Mouse (Mus musculus) olfactory bulb, adult 2 months (tissue): ENCODE measurements around the gene Rnf150.

Experiments used
- CTCF ChIP-seq: fragments of 200-500 bp; IDR thresholded peaks from 2 replicates; pipeline ENCODE4 v1.5.1; 2012; ENCODE audit warnings: low read depth, mild to moderate bottlenecking, low read length, moderate library complexity; ENCODE audit not compliant: insufficient read depth
- POLR2A ChIP-seq: fragments of 200-500 bp; IDR thresholded peaks from 2 replicates; pipeline ENCODE4 v1.6.1; 2012; ENCODE audit warnings: mild to moderate bottlenecking, low read depth, low read length, moderate library complexity; ENCODE audit not compliant: insufficient read depth

DNA sequence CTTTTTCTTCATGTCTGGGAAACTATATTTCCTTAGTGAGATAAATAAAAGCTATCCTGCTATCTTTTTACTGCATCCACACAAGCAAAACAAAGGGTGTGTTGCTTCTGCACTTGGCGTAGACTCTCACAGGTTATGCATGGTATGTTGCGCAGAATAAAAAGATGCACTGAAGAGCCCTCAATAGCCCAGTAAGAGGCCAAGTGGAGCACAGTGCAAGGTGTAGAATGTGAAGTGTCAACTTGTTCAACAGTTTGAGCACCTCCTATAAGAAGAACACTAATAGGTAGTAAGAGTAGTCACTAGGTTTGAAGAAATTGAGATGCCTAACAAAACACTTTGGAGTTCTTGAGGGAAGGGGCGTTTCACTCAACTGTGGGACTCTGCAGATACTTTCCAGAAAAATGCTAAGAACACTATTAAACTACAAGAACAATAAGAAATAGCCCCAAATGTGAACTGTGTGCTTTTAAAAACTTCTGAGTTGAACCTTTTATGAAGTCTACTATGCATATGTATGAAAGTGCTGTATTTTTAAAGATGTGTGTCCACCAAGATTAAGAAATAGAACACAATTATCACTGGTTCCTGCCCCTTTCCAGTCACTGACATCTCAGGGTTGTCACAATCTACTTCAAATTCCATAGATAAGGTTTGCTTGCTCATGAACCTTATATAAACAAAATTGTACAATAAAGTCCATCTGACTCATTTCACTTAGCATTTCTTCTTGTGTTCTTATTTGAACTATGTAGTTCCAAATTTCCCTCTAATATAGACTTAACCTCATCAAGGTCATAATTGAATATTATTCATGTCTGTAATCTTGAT, 34.7 kb downstream of the Rnf150 start:
- no peak for TF ChIP-seq CTCF
- TF ChIP-seq POLR2A = no peak
